Mouse (Mus musculus) pancreas, adult 10 weeks (tissue): ENCODE results near the gene Son. TPM values are rescaled to one million over a fixed set of nuclear protein-coding genes. Genes with fewer than 3 reads are reported as not detected.

ENCODE experiments used
- polyA plus RNA-seq: library from polyadenylated mRNA; stranded (reverse); fragments of 350-450 nt; fragmentation: Illumina TruSeq; extraction: RNeasy Lipid Tissue Mini Kit (QIAGEN cat#74804); gene quantifications from one replicate; pipeline ENCODE4 v1.2.3, GENCODE M21; 2015; ENCODE audit warnings: low read depth, low replicate concordance; ENCODE audit not compliant: insufficient read depth

Son gene
- 133 TPM for polyA plus RNA-seq

DNA sequence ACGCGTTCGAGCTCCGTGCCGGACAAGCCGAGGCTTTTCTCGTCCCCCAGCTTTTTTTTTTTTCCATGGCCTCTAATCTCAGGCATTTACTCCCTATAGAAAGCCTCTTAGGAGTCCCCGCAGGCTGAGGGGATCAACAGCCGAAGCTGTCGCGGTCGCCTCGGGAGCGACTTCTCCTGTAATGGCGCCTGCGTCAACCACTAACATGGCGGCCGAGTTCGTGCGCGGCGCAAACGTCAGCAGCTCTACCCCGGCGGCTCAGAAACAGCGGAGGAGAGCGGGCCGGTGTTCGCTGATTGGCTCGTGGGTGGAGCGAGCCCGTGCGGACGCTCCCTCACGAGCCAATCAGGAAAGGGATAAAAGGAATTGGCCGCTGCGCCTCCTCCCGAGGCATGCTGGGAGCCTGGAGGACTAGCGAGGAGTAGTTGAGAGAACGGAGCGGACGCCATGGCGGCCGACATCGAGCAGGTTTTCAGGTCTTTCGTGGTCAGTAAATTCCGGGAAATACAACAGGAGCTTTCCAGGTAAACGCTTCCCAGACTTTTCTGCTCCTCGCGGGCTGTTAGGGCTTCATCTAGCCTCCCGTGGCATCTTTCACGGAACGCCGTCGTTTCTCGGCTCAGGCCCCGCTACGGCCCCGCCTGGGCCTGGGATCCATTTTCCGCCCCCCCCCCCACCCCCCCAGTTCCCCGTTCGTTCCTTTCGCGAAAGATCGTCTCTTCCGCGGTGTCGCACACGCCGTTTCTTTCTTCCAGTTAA, at the start of gene Son:
Gene Son (plus strand): TSS at position 46 of the 759 bp plus-strand sequence.

DNA sequence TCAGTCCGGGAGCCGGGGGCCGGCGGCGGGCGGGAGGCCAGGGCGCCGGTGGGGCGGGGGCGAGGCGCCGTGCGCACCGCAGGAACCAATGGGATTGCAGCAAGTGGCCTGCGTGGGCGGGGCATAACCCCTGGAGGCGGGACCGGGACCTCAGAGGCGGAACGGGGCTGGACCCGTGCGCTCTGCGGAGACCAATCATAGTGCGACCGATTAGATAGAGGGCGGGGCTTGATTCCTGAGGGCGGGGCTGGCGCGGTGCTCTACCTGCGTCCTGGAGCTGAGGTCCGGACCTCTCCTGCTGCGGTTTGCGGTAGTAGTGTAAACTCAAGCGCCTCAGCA, 49.7 kb upstream of the Son start, which contains the start of gene Tmem50b:
Gene Tmem50b (minus strand): TSS at position 129 of the 339 bp plus-strand sequence.

DNA sequence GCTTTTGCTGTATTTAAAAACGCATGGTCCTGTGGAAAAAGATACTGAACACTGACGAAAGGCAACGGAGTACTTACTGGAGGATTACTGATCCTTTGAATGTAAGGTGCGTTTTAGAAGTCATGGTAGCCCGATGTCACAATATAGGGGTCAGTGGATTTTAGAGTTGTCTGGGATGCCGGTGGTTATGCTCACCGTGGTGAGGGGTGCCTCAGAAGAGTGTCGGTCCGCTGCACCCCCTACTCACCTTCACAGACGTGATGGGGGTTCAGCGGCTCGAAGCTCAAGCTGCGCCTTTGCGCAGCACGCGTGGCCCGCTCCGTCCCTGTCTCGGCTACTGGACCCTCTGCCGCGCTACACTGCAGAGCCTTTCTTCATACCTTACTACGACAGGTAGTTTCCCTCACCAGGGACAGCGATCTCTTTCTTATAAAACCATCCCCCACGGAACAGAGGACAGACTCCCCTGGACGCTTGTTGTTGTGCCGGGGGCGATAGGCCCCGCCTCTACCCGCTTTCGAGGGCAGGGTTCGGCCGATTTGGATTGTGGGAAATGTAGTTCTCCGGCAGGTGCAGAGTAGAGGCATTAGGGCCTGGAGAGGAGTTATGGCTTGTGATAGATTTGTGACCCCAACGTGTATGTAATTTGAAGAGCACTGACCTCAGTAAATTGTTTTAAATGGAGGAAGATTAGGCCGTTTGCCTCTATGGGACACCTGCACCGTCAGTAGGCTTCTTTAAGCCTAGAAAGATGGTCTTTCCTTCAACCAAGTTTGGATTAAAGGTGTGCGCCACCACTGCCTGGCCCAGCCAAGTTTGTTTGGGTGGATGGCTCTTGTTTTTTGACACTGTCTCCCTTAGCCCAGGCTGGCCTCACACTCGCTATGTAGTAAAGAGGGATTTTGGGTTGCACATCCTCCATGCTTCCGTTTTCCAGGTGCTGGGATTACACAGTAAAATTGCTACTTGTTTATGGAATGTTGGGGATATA, 28.5 kb upstream of the Son start, which contains the start of gene Dnajc28:
Gene Dnajc28 (minus strand): TSS at position 516 of the 991 bp plus-strand sequence.

DNA sequence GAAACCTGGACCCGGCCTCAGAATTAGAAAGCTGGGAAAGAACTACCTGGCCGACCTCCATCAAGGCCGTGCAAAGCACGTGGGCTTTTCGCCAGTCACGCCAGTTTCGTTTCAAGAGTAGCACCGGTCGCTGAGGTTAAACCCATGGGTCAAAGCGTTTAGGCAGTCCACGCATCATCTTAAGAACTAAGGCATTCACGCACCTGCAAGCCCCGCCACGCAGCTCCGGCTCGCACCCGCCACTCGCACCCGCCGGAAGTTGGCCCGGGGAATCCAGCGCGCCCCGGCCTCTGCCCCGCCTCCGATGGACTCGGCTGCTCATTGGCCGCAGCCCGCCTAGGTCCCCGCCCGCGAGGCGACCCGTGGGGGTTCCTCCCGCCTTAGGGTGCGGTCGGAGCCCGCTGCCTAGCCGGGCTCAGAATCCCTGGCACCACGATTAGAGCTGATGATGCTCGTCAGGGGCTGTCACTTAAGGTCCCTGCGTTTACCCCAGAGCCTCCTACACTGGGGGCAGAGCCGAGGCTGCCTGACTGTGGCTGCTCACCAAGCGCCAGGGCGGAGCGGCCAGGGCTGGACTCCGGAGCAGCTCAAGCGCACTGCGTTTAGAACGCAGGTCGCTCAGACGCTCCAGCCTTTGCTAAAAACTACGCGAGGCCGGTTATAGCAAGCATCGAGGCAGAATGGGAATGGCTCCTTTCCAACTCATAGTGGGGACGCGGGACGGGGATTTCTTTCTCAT, 456 bp upstream of the Son start, which contains the start of gene Gart:
Gene Gart (minus strand): TSS at position 272 of the 739 bp plus-strand sequence.

DNA sequence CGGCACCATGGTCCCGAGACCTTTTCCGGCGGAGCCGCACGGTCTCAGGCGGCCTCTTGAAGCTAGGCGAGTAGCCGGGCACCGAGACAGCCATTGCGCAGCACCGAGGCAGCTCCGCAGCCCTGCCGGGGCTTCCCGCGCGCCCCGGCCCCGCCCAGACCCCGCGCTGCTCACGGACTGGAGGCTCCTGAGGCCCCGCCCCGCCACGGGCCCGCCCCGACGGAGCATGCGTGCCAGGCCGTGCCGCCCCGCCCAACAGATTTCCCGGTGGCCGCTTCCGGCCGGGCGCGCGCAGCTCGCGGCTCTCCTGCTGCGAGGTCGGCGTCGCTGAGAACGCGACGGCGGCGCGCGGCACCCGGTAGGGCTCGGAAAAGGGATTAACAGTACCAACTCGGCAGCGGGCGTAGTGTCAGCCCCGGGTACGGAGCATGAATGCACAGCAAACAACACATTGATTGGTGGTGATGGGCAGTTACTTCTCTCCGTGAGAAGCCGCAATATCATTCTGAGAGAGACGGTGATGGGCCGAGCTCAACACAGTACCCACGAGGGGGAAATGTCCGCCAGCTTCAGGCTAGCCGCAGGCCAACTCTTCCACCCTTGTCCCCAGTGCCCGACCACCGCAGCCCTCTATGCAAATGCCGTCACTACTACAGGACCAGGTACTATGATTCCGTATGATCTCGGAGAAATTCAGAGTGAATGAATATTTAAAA, 41.5 kb downstream of the Son start, which contains the start of gene Donson:
Gene Donson (minus strand): TSS at position 152 of the 716 bp plus-strand sequence.

DNA sequence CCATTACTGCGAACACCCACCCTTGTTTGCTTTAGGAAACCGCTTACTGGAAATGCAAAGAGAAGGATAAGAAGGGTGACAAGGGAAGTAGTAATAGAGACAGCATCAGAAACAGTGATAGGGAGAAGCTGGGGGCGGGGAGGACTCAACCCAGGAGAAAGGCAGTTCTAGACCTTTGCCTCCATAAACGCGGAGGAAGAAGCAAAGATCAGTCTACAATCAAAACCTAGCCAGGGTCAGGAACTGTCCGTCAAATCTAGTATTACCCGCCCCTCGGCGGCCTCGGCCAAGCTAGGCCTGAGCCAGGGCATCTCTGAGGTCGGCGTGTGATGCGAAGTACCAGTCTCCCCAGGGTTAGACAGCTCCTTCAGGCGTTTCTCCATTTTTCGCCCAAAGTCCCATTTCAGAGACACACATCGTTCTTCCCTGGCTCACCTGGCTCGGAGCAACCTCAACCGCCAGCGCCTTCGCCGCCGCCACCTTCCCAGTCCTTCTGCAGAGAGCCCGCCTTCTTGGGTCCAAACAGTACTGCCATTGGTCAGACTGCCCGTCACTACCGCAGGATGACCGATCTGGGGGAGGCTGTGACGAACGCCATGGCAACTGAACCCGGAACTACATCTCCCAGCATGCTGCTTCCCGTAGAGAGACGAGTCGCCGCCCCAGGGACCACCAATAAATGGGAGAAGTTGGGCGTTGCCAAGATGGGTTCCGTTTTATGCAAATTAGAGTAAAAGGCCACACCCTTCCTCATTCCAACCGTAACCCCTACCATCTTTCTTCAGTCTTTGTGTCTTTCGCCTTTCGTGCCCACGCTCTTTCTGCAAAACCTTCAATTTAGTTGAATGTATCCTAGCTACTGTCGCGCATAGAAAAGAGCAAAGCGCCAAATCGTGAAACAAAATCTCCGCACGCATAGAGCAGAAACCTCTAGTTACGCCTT, 81.1 kb downstream of the Son start, which contains the start of gene Cryzl1:
Gene Cryzl1 (minus strand): TSS at position 853 of the 943 bp plus-strand sequence.

Other genes with a start within 250 kb of the Son start
- 22.9 TPM for gene Il10rb, start 241.3 kb upstream of the Son start, polyA plus RNA-seq
- 8.4 TPM for gene Ifnar1, start 162.3 kb upstream of the Son start, polyA plus RNA-seq
- gene Ifngr2, start 100.4 kb upstream of the Son start, polyA plus RNA-seq = 4.6 TPM
- 8.7 TPM for gene Tmem50b, start 49.7 kb upstream of the Son start, polyA plus RNA-seq
- 1.2 TPM for gene Dnajc28, start 28.5 kb upstream of the Son start, polyA plus RNA-seq
- gene Gart, start 554 bp upstream of the Son start, polyA plus RNA-seq = 19.9 TPM
- 2.6 TPM for gene Donson, start 41.3 kb downstream of the Son start, polyA plus RNA-seq
- gene Cryzl1, start 81.5 kb downstream of the Son start, polyA plus RNA-seq = 8.8 TPM
- 6.4 TPM for gene Itsn1, start 81.8 kb downstream of the Son start, polyA plus RNA-seq